Mouse (Mus musculus): ENCODE results near the gene Ffar4. TPM values are rescaled to one million over a fixed set of nuclear protein-coding genes. Genes with fewer than 3 reads are reported as not detected.

Ffar4 gene
- total RNA-seq, 2 experiments from 2014 or later, result 0.24 TPM; not detected in 1

DNA sequence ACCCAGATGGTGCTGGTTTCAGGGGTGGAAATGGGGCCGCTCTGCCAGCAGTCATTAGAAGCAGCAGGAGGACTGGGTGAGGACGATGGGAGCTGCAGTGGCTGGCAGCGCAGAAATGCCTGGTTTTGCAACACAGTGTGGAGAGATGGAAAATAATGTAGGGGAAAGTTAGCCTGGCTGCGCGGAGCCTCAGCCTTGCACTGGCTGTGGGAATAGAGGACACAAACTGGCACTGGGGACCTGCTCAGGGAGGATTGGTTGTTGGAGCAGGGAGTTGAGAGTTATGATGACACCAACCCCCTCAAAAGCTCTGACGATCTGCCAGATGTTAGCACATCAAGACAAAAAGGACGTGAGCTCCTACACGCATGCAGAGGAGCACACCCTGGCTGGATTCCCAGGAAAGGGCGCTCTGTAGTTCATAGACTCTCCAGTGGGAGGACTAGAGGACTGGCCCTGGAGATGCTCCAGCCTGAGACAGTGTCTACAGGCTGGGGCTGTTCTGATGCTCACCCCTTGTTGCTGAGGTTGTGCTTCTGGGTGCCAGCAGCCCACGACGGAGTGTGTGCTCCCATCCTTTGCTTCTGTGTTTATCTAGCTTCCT is 9.8 kb upstream of the Ffar4 start:
- DNase-seq (ENCODE audit: extremely low spot score in 1 of 2, low spot score in 2 of 2), result peak; percentile 7 to 55
- intact Hi-C loops (cut with DNase I), result loop anchor here (10.0 kb wide), 1 partner anchor 108 kb away; no protein-coding TSS in a partner anchor

DNA sequence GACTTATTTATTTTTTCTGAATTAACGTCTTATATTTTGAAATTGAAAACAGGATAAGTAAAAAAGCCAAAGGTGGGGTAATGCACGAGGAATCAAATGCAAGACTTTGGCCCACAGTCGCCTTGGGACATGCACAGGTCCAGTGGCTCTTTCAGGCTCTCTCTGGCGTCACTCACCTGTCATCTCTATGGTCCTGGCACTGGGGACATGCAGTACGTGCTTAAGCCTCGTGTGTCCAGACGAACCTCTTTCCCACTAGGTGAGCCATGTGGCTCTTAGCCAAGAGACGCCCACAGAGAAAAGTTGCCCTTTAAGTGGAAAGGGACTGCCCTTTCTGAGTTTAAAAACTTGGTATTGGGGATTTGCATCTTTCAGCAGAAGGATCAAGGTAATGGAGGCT is 7.5 kb upstream of the Ffar4 start:
- no peak for DNase-seq (ENCODE audit: extremely low spot score in 1 of 2, low spot score in 2 of 2)
- intact Hi-C loops (cut with DNase I), result loop anchor here (10.0 kb wide), 1 partner anchor 105 kb away; no protein-coding TSS in a partner anchor

DNA sequence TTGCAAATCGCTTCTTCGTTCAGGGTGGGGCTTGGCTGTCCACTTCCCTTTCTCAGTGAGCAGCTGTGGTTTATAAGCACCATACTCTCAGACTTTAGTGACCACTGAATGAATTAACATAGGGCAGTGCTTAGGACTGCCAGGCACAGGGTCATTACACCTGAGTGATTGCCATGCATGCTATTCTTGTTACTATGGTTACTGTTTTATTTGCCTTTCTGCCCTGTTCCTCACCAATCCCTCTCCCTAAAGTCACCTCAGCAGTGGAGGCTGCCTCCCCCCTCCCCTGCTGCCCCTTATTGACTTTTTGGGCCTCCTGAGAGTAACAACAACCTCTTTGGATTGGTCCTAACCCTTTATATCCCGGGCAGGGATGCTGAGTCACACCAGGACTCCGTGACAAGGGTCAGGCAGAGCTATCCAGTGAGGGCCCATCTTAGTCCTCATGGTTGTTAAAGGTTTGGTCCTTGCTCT is 5.3 kb upstream of the Ffar4 start:
- DNase-seq (ENCODE audit: extremely low spot score in 1 of 2, low spot score in 2 of 2), result no peak
- intact Hi-C loops (cut with DNase I), result no loop called here

- intact Hi-C loops (cut with DNase I), result no loop called here
These were observed 640 bp upstream of the Ffar4 start for GRCm38 (mm10) chr19:38096231-38096630.

GRCm38 (mm10) chr19:38107871-38108270 is 11.0 kb downstream of the Ffar4 start:
- DNase-seq (ENCODE audit: extremely low spot score in 1 of 2, low spot score in 2 of 2), result no peak
- intact Hi-C loops (cut with DNase I), result no loop called here

More at GRCm38 (mm10) chr19:38096231-38096630, 640 bp upstream of the Ffar4 start:
- DNase-seq (ENCODE audit: extremely low spot score in 1 of 2, low spot score in 2 of 2), result no peak

DNA sequence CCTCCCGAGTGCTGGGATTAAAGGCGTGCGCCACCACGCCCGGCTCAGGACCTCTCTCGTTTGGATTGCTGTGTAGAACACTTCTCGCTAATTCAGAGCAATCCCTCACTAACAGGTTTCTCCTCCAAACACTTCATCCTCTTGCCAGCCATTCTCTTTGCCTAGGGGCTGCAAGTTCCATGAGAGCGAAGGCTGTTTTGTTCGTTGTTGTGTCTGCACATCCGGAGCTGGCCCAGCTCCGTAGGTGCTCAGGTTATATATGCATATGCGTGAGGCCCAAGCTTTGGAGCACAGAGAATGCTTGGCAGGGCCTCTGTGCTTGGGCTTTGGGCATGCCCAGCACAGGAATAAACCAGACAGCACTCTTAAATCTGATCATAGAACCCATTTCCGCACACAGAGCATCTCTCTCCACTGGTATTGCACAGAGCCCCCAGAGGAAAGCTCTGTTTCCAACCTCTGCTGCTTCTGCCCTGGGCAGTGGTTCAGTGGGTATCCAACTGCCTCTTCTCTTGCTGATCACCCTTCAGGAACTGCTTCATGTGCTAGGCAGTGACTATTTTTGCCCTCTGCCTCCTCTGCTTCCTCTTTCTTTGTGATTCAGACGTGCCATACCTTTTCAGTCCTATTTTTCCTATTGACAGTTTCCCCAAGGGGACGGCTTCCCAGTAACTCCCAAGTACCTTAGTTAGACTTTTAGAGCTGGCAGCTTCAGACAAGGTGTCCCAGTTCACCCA is 12.8 kb downstream of the Ffar4 start:
- DNase-seq (ENCODE audit: extremely low spot score in 1 of 2, low spot score in 2 of 2), result no peak
- intact Hi-C loops (cut with DNase I), result no loop called here

DNA sequence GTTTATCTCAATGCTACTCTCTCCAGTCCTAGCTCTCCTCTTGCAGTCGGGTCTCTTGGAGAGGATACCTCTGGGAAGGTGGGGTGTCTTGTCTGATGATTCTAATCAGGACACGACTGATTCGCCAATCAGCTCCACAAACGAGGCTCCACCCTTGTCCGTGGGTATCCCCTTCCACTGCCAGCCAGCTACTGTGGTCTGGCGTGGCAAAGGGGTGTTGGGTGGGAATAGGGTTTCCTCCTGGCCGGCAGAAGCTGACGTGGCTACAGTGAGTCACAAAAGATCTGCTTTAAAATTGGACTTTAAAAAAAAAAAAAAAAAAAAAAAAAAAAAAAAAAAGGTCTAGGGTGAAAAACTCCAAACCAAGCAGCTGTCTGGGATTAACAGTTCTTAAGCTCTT is 14.2 kb downstream of the Ffar4 start:
- no peak for DNase-seq (ENCODE audit: extremely low spot score in 1 of 2, low spot score in 2 of 2)
- intact Hi-C loops (cut with DNase I), result no loop called here

DNA sequence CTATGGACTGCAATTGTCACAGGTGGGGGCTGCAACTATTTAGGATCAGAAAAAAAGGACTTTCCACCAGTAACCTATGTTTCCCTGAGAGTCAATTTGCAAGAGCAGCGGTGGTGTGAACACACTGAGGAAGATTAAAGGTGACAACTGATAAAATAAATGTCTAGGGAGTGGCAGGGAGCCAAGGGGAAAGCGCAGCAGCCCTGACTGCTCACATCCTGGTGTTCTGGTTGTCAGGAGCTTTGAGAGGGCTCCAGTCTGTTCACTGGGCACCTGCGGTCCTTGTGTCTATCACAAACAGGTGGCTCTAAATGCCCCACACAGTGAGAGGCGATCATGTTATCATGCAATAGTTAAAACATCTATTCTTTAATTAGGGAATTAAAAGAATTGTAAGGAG is 15.7 kb downstream of the Ffar4 start:
- DNase-seq (ENCODE audit: extremely low spot score in 1 of 2, low spot score in 2 of 2), result no peak
- intact Hi-C loops (cut with DNase I), result no loop called here

DNA sequence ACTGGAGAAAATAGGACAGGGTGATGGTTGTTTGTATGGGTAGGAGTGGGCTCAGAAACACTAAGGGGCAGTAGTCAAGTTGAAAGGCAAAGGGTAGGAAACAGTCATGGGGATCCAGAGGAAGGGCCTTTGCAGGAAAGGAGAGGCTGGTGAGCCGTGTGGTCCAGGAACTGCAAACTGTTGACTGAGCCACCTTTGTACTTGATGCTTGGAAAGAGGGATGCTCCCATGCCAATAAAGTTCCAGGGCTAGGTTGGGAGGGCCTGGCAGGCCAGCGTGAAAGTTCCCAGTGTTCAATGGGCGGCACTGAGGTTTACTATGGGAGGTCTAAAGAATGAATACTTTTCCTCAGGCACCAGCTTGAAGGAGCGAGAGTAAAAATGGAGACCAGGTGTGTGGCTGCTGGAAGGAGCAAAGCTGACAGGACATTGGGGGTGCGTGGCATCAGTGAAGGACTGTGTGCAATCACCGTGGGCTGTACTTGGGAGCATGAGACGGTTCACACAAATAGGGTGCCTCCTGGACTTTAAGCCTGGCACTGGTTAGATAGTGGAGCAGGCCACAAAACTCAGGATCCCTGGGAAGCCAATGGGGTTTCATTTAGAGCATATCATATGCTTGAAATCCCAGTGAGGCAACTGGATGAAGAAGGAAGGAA is 18.1 kb downstream of the Ffar4 start:
- intact Hi-C loops (cut with DNase I), result no loop called here
- no peak for DNase-seq (ENCODE audit: extremely low spot score in 1 of 2, low spot score in 2 of 2)

DNA sequence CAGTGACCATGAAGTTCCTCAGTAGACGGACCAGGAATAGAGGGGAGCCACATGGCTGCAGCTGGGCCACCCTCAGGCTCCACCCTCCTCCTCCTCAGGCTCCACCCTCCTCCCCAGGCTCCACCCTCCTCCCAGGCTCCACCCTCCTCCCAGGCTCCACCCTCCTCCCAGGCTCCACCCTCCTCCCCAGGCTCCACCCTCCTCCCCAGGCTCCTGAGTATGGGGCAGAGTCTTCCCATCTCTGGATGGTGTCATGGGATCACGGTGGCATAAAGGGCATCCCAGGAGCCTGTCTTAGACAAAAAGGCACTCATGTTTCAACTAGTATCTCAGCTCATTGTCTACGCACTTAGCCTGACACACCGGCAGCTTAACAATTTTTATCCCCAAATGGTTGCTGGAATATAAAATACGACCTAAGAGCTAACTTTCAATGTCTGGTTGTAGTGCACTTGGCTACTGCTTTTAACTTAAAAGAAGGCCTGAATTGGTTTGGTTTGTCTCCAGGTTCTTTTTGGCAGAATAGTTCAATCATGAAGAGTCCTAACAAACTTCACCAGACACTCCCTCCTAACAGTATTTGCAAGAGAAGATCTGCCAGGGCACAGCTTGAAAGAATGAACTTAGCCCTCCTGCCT is 23.4 kb downstream of the Ffar4 start:
- intact Hi-C loops (cut with DNase I), result no loop called here
- DNase-seq (ENCODE audit: extremely low spot score in 1 of 2, low spot score in 2 of 2), result no peak

DNA sequence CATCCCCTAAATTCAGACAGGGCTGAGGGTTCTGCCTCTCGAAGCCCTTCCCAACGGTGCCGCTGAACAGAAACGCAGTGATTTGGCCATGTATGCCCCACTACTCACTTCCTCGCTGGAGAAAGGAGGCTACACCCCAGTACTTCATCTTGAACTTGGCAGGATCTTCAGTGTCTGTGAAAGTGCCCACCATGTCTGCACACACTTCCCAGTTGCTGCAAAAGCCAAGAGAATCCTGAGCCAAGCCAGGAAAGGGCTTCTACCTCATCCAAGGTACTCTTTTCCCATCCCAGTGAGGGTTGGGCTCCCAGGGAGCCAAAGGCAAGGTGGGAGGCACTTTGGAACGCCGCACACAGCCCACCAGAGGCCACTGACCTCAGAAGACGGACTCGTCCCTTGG is 27.1 kb downstream of the Ffar4 start:
- intact Hi-C loops (cut with DNase I), result no loop called here
- no peak for DNase-seq (ENCODE audit: extremely low spot score in 1 of 2, low spot score in 2 of 2)

- DNase-seq (ENCODE audit: extremely low spot score in 1 of 2, low spot score in 2 of 2), result peak in 1 of 2 experiments; percentile 38
- intact Hi-C loops (cut with DNase I), result no loop called here
These were observed 27.7 kb downstream of the Ffar4 start for GRCm38 (mm10) chr19:38124401-38125218.

DNA sequence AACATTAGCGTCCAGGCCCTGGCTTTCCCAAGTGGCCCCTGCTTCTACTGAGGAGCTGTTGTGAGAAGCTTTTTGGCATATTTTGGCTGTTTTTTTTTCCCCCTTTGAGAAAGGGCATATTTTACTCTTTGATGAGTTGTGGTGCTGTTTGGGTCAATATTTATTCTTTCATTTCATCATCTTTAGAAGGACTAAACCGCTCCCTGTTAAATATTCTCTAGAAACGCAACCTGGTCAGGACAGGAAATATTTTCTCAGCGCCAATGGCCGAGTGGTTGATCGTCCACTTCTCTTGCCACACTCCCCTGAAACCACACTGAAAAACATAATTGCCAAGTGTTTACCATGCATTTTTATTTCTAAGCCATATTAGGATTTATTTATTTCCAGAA is 28.3 kb downstream of the Ffar4 start, which contains the start of gene Rbp4:
Gene Rbp4 (minus strand): TSS at position 63 of the 392 bp plus-strand sequence.
- intact Hi-C loops (cut with DNase I), result no loop called here

DNA sequence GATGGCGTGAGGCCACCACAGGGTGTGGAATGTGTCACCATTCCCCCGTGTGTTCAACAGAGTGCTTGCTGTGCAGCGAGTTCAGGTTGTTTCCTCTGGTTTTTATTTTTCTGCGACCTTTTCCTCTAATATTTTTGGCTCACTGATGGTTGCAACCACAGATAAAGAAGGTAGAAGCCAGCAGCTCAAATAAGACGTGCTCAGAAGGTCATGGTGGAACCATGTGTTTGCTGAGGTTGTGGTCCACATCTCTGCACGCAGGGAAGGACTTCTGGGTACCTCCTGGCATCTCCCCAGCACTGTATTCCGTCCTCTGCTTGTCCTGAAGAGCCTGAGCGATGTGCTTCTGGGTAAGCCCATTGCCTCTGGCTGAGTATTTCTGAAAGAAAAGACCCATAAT is 29.8 kb downstream of the Ffar4 start:
- DNase-seq (ENCODE audit: extremely low spot score in 1 of 2, low spot score in 2 of 2), result no peak
- intact Hi-C loops (cut with DNase I), result no loop called here

More for the DNA sequence above, 28.3 kb downstream of the Ffar4 start, which contains the start of gene Rbp4:
- no peak for DNase-seq (ENCODE audit: extremely low spot score in 1 of 2, low spot score in 2 of 2)

DNA sequence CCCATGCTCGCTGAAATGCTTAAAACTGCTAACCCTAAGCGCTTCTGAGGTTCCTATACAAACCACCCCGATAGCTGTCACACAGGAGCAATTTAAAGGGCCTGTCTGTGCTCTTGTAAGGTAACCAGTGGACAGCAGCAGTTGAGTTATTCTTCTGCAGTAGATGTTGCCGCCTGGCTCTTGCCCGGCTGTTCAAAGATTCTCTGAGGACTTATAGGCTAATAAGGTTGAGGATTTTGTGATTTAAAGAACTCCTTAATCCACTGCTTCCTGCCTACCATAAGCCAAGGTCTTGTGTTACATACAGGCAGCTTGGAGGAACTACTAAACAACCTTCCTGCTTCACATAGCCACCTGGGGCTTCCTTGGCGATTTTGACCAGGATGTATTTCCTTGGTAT is 35.6 kb downstream of the Ffar4 start, which contains the start of gene Pde6c:
Gene Pde6c (plus strand): TSS at position 301 of the 400 bp plus-strand sequence.
- intact Hi-C loops (cut with DNase I), result no loop called here
- DNase-seq (ENCODE audit: extremely low spot score in 1 of 2, low spot score in 2 of 2), result no peak

GRCm38 (mm10) chr19:38133986-38134385 is 37.1 kb downstream of the Ffar4 start:
- DNase-seq (ENCODE audit: extremely low spot score in 1 of 2, low spot score in 2 of 2), result no peak

GRCm38 (mm10) chr19:38134806-38135205 is 37.9 kb downstream of the Ffar4 start:
- intact Hi-C loops (cut with DNase I), result no loop called here
- no peak for DNase-seq (ENCODE audit: extremely low spot score in 1 of 2, low spot score in 2 of 2)

More at GRCm38 (mm10) chr19:38133986-38134385, 37.1 kb downstream of the Ffar4 start:
- intact Hi-C loops (cut with DNase I), result no loop called here

- no peak for DNase-seq (ENCODE audit: extremely low spot score in 1 of 2, low spot score in 2 of 2)
- intact Hi-C loops (cut with DNase I), result no loop called here
These were observed 46.8 kb downstream of the Ffar4 start for GRCm38 (mm10) chr19:38143540-38144271.
